Mouse (Mus musculus): Measurements from ENCODE around the gene Nyap2.

Gene Nyap2

GRCm38 (mm10) chr1:81076831-81077664, at the start of gene Nyap2:
Gene Nyap2, plus strand, starts transcription at chr1:81076950.
- peak; percentile 27 for DNase-seq (ENCODE audit: low read depth, low spot score)

GRCm38 (mm10) chr1:81042907-81043868, 33.6 kb upstream of the Nyap2 start:
- no peak for DNase-seq (ENCODE audit: low read depth, low spot score)

- DNase-seq (ENCODE audit: low read depth, low spot score): no peak
Observed at GRCm38 (mm10) chr1:81058340-81058739, 18.4 kb upstream of the Nyap2 start.

- DNase-seq (ENCODE audit: low read depth, low spot score): no peak
Observed at GRCm38 (mm10) chr1:81058835-81059234, 17.9 kb upstream of the Nyap2 start.

- no peak for DNase-seq (ENCODE audit: low read depth, low spot score)
Observed at GRCm38 (mm10) chr1:81062811-81063210, 13.9 kb upstream of the Nyap2 start.

GRCm38 (mm10) chr1:81076259-81076658, 491 bp upstream of the Nyap2 start:
- DNase-seq (ENCODE audit: low read depth, low spot score): no peak

- DNase-seq (ENCODE audit: low read depth, low spot score): no peak
Observed at GRCm38 (mm10) chr1:81077665-81078314, 1.0 kb downstream of the Nyap2 start.

GRCm38 (mm10) chr1:81087485-81087884, 10.7 kb downstream of the Nyap2 start:
- no peak for DNase-seq (ENCODE audit: low read depth, low spot score)

- no peak for DNase-seq (ENCODE audit: low read depth, low spot score)
Observed at GRCm38 (mm10) chr1:81090400-81090799, 13.7 kb downstream of the Nyap2 start.

GRCm38 (mm10) chr1:81090979-81091378, 14.2 kb downstream of the Nyap2 start:
- no peak for DNase-seq (ENCODE audit: low read depth, low spot score)

GRCm38 (mm10) chr1:81092056-81092455, 15.3 kb downstream of the Nyap2 start:
- DNase-seq (ENCODE audit: low read depth, low spot score): no peak

- no peak for DNase-seq (ENCODE audit: low read depth, low spot score)
Observed at GRCm38 (mm10) chr1:81092886-81093285, 16.1 kb downstream of the Nyap2 start.

GRCm38 (mm10) chr1:81098950-81099349, 22.2 kb downstream of the Nyap2 start:
- no peak for DNase-seq (ENCODE audit: low read depth, low spot score)

- no peak for DNase-seq (ENCODE audit: low read depth, low spot score)
Observed at GRCm38 (mm10) chr1:81101749-81102148, 25.0 kb downstream of the Nyap2 start.

GRCm38 (mm10) chr1:81119732-81120131, 43.0 kb downstream of the Nyap2 start:
- no peak for DNase-seq (ENCODE audit: low read depth, low spot score)

- DNase-seq (ENCODE audit: low read depth, low spot score): no peak
Observed at GRCm38 (mm10) chr1:81132007-81132712, 55.4 kb downstream of the Nyap2 start.

- no peak for DNase-seq (ENCODE audit: low read depth, low spot score)
Observed at GRCm38 (mm10) chr1:81143855-81144254, 67.1 kb downstream of the Nyap2 start.

GRCm38 (mm10) chr1:81145576-81145975, 68.8 kb downstream of the Nyap2 start:
- no peak for DNase-seq (ENCODE audit: low read depth, low spot score)

- no peak for DNase-seq (ENCODE audit: low read depth, low spot score)
Observed at GRCm38 (mm10) chr1:81169245-81169644, 92.5 kb downstream of the Nyap2 start.

- no peak for DNase-seq (ENCODE audit: low read depth, low spot score)
Observed at GRCm38 (mm10) chr1:81172703-81173102, 96.0 kb downstream of the Nyap2 start.

- DNase-seq (ENCODE audit: low read depth, low spot score): no peak
Observed at GRCm38 (mm10) chr1:81173303-81173702, 96.6 kb downstream of the Nyap2 start.
